Mouse (Mus musculus): ENCODE results near the gene Arl5b. TPM values are rescaled to one million over a fixed set of nuclear protein-coding genes. Genes with fewer than 3 reads are reported as not detected.

The Arl5b gene
- 38.6 and 40.5 TPM in 2 replicates for polyA plus RNA-seq (2014; fragmentation: Nextera tagmentation; extraction: Ambion mirVana)

DNA sequence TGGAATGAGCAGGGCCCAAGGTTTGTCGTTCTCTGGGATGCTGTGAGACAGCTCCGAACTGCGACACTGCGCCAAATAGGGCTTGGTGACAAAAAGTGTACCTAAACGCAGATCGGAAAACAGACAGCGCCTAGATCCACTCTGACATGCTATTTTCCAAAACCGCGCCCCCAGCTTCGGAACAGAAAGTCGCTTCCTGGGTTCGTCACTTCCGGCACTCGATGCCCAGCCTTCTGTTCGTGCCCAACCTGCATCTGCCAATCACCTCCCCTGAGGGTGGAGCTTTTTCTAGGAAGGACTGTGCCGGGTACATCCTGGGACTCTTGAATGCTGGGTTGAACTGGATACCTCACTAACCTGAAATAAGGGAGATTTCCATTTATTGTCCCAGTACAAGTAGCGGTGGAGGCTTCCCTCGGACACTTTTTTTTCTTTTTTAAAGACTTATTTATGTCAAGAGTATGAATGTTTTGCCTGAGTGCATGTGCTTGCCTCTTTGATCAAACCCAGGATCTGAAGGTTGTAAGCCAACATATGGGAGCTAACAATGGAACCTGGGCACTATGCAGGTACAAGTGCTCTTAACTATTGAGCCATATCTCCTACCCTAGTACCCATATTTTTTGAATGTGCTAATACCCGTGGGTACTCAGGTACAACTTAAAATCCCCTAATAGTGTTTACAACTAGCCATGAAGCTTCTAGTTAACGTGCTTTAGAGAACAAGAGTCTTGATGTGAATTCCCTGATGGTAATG lies at the start of gene Arl5b:
Arl5b (plus strand) TSS at position 279 of the 757 bp plus-strand sequence.
- no peaks in the 10 kb centered on the region for H3K9me3 ChIP-seq (ENCODE audit: control insufficient read depth, low read depth, low read length)
- H3K36me3 ChIP-seq (ENCODE audit: control insufficient read depth, insufficient read depth, low read length) = no peaks in the 10 kb centered on the region
- H3K4me2 ChIP-seq (replicated peaks; ENCODE audit: low read depth, low read length) = peak within 1 kb of the TSS; percentile 57
- WGBS = 7% methylated on average over 20 of the region's 20 CpGs
- peak within 1 kb of the TSS; percentile 57 for H3K9ac ChIP-seq (replicated peaks; ENCODE audit: low read depth, low read length)
- ATAC-seq (ENCODE audit: insufficient number of reproducible peaks, insufficient read depth, low FRiP score, low read depth) = peak; percentile 98
- H3K4me1 ChIP-seq (ENCODE audit: control insufficient read depth, insufficient read depth, low read length) = peaks cover 4% of the 10 kb centered on the region; the same call in 1 of the 2 replicates
- H3K27me3 ChIP-seq (ENCODE audit: control insufficient read depth, insufficient read depth, low read length) = no peaks in the 10 kb centered on the region
- H3K27ac ChIP-seq (ENCODE audit: low read length) = no peak within 1 kb of the TSS
- H3K4me3 ChIP-seq (ENCODE audit: low read depth, low read length) = peak within 1 kb of the TSS; percentile 60

DNA sequence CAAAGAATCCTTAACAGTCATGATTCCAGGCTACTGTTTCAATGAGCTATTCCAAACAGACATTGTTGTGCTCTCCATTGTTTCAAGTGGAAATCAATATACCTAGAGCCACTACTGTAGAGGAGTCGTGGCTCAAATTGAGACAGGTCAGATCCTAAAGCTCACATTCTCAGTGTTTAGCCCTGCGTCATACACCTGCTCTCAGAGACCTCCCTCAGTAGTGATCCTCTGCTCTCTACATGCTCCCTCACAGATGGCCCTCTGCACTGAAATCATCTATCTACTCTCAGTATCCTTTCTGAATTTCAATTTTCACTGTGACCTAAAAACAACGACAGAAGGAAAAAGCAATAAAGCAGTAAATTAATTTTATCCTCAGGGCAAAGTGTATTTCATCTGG lies 41.7 kb upstream of the Arl5b start:
- Histone ChIP-seq H3K27me3 (ENCODE audit: control insufficient read depth, insufficient read depth, low read length) (no peaks in the 10 kb centered on the region), H3K9me3 (ENCODE audit: control insufficient read depth, low read depth, low read length) (no peaks in the 10 kb centered on the region), H3K4me1 (ENCODE audit: control insufficient read depth, insufficient read depth, low read length) (no peaks in the 10 kb centered on the region), H3K9ac (replicated peaks; ENCODE audit: low read depth, low read length) (no peak overlapping the region), H3K27ac (ENCODE audit: low read length) (no peak overlapping the region), H3K4me2 (replicated peaks; ENCODE audit: low read depth, low read length) (no peak overlapping the region), H3K4me3 (ENCODE audit: low read depth, low read length) (no peak overlapping the region), H3K36me3 (ENCODE audit: control insufficient read depth, insufficient read depth, low read length) (no peaks in the 10 kb centered on the region)
- ATAC-seq (ENCODE audit: insufficient number of reproducible peaks, insufficient read depth, low FRiP score, low read depth) = no peak
- 79% methylated on average over 3 of the region's 3 CpGs for WGBS

DNA sequence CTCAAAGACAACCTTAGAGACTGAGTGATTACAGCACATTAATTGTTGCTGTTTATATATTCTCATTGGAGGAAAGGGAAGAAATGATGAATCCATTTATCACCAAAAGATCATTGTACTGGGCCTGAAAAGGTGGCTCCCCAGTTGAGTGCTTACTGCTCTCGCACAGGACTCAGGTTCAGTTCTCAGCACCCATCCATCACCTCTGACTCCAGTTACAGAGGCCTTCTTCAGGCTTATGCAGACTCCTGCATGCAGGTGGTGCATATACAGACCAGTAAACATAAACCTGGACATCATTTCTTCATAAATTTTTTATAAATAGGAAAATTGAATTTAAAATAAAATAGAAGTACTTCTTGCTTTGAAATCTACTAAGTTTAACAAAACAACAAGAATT lies 41.1 kb upstream of the Arl5b start:
- 90% methylated on average over 1 of the region's 1 CpGs for WGBS
- no peak for ATAC-seq (ENCODE audit: insufficient number of reproducible peaks, insufficient read depth, low FRiP score, low read depth)
- Histone ChIP-seq H3K27me3 (ENCODE audit: control insufficient read depth, insufficient read depth, low read length) (no peaks in the 10 kb centered on the region), H3K36me3 (ENCODE audit: control insufficient read depth, insufficient read depth, low read length) (no peaks in the 10 kb centered on the region), H3K4me2 (replicated peaks; ENCODE audit: low read depth, low read length) (no peak overlapping the region), H3K9me3 (ENCODE audit: control insufficient read depth, low read depth, low read length) (no peaks in the 10 kb centered on the region), H3K4me3 (ENCODE audit: low read depth, low read length) (no peak overlapping the region), H3K9ac (replicated peaks; ENCODE audit: low read depth, low read length) (no peak overlapping the region), H3K4me1 (ENCODE audit: control insufficient read depth, insufficient read depth, low read length) (no peaks in the 10 kb centered on the region), H3K27ac (ENCODE audit: low read length) (no peak overlapping the region)

DNA sequence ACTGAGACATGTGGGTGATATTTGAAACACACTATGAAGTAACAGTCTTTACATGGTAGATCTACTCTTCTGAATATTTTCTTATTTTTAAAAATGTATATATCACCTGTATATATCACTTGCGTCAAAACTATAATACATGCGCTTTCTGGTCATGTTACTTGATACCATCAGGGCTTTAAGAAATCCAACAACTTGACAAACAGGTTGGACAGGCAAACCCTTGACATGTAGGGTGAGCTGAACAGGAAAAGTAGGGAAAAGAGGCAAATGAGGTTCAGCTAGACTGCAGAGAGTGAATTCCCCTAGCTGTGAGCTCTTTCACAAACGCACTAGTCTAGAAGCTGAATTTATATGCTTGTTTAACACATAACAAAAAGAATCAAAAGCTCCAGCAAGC lies 22.4 kb upstream of the Arl5b start:
- Histone ChIP-seq H3K4me3 (ENCODE audit: low read depth, low read length) (no peak overlapping the region), H3K27me3 (ENCODE audit: control insufficient read depth, insufficient read depth, low read length) (no peaks in the 10 kb centered on the region), H3K36me3 (ENCODE audit: control insufficient read depth, insufficient read depth, low read length) (no peaks in the 10 kb centered on the region), H3K4me1 (ENCODE audit: control insufficient read depth, insufficient read depth, low read length) (no peaks in the 10 kb centered on the region), H3K27ac (ENCODE audit: low read length) (no peak overlapping the region), H3K4me2 (replicated peaks; ENCODE audit: low read depth, low read length) (no peak overlapping the region), H3K9me3 (ENCODE audit: control insufficient read depth, low read depth, low read length) (no peaks in the 10 kb centered on the region), H3K9ac (replicated peaks; ENCODE audit: low read depth, low read length) (no peak overlapping the region)
- WGBS = 84% methylated on average over 3 of the region's 3 CpGs
- ATAC-seq (ENCODE audit: insufficient number of reproducible peaks, insufficient read depth, low FRiP score, low read depth) = no peak

DNA sequence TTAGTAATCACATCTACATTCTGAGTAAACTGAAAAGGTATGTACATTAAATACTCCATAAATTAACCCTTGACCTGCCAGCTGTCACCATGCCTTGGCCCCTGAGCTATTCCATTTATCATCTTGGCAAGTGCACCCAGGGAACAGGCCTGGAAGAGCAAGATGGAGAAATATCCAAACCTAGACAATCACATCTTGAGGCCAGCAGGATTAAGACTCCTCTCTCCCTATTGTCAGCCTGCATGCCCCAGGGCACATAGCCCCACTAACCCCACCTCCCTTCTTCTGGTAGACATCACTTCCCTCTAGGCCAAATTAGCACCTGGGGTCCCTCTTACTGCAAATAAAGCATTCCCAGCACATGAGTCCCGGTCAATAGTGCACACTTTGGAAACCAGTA lies 21.4 kb upstream of the Arl5b start:
- Histone ChIP-seq H3K27ac (ENCODE audit: low read length) (no peak overlapping the region), H3K4me3 (ENCODE audit: low read depth, low read length) (no peak overlapping the region), H3K9ac (replicated peaks; ENCODE audit: low read depth, low read length) (no peak overlapping the region), H3K4me1 (ENCODE audit: control insufficient read depth, insufficient read depth, low read length) (no peaks in the 10 kb centered on the region), H3K27me3 (ENCODE audit: control insufficient read depth, insufficient read depth, low read length) (no peaks in the 10 kb centered on the region), H3K36me3 (ENCODE audit: control insufficient read depth, insufficient read depth, low read length) (no peaks in the 10 kb centered on the region; the same call in 1 of the 2 replicates), H3K9me3 (ENCODE audit: control insufficient read depth, low read depth, low read length) (no peaks in the 10 kb centered on the region), H3K4me2 (replicated peaks; ENCODE audit: low read depth, low read length) (no peak overlapping the region)
- no peak for ATAC-seq (ENCODE audit: insufficient number of reproducible peaks, insufficient read depth, low FRiP score, low read depth)
- WGBS = 93% methylated on average over 1 of the region's 1 CpGs

DNA sequence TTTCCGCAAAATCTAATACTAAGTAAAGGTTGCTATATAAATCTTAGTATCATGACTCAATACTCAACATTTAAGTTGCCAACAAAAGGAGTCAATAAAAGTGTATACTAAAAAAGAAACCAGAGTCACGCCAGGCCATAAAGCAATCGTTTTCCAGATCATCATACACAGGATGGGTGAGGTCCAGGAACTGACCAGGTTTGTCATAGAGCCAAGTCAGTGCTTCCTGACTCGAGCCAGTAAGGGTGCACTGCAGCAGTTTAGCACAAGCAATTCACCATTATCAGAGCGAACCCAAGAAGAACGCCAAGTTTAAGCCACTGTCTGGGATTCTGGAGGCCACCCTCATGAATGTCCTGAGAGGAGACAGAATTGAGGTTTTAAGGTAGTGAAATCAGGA lies 10.5 kb upstream of the Arl5b start:
- no peaks in the 10 kb centered on the region for H3K4me1 ChIP-seq (ENCODE audit: control insufficient read depth, insufficient read depth, low read length)
- H3K9me3 ChIP-seq (ENCODE audit: control insufficient read depth, low read depth, low read length) = no peaks in the 10 kb centered on the region
- no peaks in the 10 kb centered on the region for H3K27me3 ChIP-seq (ENCODE audit: control insufficient read depth, insufficient read depth, low read length)
- no peak overlapping the region for H3K9ac ChIP-seq (replicated peaks; ENCODE audit: low read depth, low read length)
- no peak overlapping the region for H3K4me3 ChIP-seq (ENCODE audit: low read depth, low read length)
- no peak for ATAC-seq (ENCODE audit: insufficient number of reproducible peaks, insufficient read depth, low FRiP score, low read depth)
- no peak overlapping the region for H3K4me2 ChIP-seq (replicated peaks; ENCODE audit: low read depth, low read length)
- 89% methylated on average over 6 of the region's 6 CpGs for WGBS
- peaks cover 5% of the 10 kb centered on the region; the same call in 1 of the 2 replicates for H3K36me3 ChIP-seq (ENCODE audit: control insufficient read depth, insufficient read depth, low read length)
- H3K27ac ChIP-seq (ENCODE audit: low read length) = no peak overlapping the region

DNA sequence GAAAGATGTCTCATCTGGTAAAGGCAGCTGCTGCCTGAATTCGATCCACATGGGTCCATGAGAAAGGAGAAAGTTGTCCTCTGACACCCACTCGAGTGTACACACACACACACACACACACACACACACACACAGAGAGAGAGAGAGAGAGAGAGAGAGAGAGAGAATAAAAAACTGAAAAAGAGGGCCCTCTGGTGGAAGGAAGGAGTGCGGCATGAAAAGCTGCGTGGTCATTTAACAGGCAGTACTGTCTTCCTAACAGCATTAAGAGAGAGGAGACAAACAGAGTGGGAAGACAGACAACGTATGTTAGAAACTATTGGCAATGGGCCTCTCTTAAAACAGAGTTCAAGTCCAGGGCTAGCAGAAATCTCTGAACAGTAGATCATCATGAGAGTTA lies 8.9 kb upstream of the Arl5b start:
- H3K27ac ChIP-seq (ENCODE audit: low read length) = no peak overlapping the region
- no peaks in the 10 kb centered on the region for H3K4me1 ChIP-seq (ENCODE audit: control insufficient read depth, insufficient read depth, low read length)
- H3K4me2 ChIP-seq (replicated peaks; ENCODE audit: low read depth, low read length) = no peak overlapping the region
- H3K36me3 ChIP-seq (ENCODE audit: control insufficient read depth, insufficient read depth, low read length) = peaks cover 5% of the 10 kb centered on the region; the same call in 1 of the 2 replicates
- H3K27me3 ChIP-seq (ENCODE audit: control insufficient read depth, insufficient read depth, low read length) = no peaks in the 10 kb centered on the region
- H3K9me3 ChIP-seq (ENCODE audit: control insufficient read depth, low read depth, low read length) = no peaks in the 10 kb centered on the region
- no peak for ATAC-seq (ENCODE audit: insufficient number of reproducible peaks, insufficient read depth, low FRiP score, low read depth)
- 57% methylated on average over 5 of the region's 5 CpGs for WGBS
- H3K9ac ChIP-seq (replicated peaks; ENCODE audit: low read depth, low read length) = no peak overlapping the region
- no peak overlapping the region for H3K4me3 ChIP-seq (ENCODE audit: low read depth, low read length)

DNA sequence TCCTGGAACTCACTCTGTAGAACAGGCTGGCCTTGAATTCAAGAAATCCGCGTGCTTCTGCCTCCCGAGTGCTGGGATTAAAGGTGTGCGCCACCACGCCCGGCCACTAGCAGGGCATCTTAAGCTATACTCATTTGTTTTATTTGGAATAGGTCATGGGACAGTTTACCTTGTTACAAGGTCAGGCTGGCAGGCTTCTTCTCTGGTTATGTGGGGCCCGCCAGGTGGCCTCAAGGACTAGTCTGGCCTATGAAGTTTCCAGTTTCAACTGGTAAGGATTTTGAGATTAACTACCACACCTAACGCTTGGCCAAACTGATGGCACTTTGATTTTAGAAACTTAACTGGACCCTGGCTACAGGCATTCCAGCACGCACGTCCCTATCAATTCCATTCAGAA lies 5.3 kb downstream of the Arl5b start:
- ATAC-seq (ENCODE audit: insufficient number of reproducible peaks, insufficient read depth, low FRiP score, low read depth) = peak; percentile 8; the same call in 1 of the 2 replicates
- H3K4me2 ChIP-seq (replicated peaks; ENCODE audit: low read depth, low read length) = peak overlapping the region; percentile 37

More for the DNA sequence above, 5.3 kb downstream of the Arl5b start:
- Histone ChIP-seq H3K27ac (ENCODE audit: low read length) (peak overlapping the region; percentile 87), H3K27me3 (ENCODE audit: control insufficient read depth, insufficient read depth, low read length) (no peaks in the 10 kb centered on the region), H3K9me3 (ENCODE audit: control insufficient read depth, low read depth, low read length) (no peaks in the 10 kb centered on the region), H3K4me3 (ENCODE audit: low read depth, low read length) (peak overlapping the region; percentile 93), H3K4me1 (ENCODE audit: control insufficient read depth, insufficient read depth, low read length) (peaks cover 14% of the 10 kb centered on the region), H3K36me3 (ENCODE audit: control insufficient read depth, insufficient read depth, low read length) (no peaks in the 10 kb centered on the region), H3K9ac (replicated peaks; ENCODE audit: low read depth, low read length) (peak overlapping the region; percentile 32; the same call in 1 of the 2 replicates)
- 15% methylated on average over 10 of the region's 10 CpGs for WGBS

All from stomach, embryonic 14.5 days (tissue).